In genomic region chr11:36090210-36090609, GRCm38 (mm10) we compare ENCODE assay signal across 13 mouse cellular contexts.
DNase-seq lines count a peak whose midpoint lies in the region; ATAC-seq and TF ChIP-seq lines count a peak whose summit lies in the region.
"Had no signal": no experiment of that assay in that cellular context is flagged by ENCODE, and none has a peak within 500 bp of the region (broad histone marks: within the 10 kb centered on the region; RNA-seq: fewer than 3 reads in every experiment).

No protein-coding gene starts in this region.

- no peak overlapping the region for H3K27ac ChIP-seq in hindbrain, embryonic 10.5 days
- H3K27ac ChIP-seq in hindbrain, embryonic 12.5 days: no peak overlapping the region
- H3K27ac ChIP-seq in limb, embryonic 14.5 days (replicated peaks; ENCODE audit: low read depth, low read length): no peak overlapping the region
- no peak overlapping the region for H3K27ac ChIP-seq in forebrain, embryonic 12.5 days
- H3K27ac ChIP-seq: limb, embryonic 12.5 days had no signal

- no peak overlapping the region for H3K4me2 ChIP-seq in hindbrain, embryonic 12.5 days (replicated peaks)
- no peak overlapping the region for H3K4me2 ChIP-seq in limb, embryonic 14.5 days (replicated peaks; ENCODE audit: low read depth, low read length, severe bottlenecking)
- no peak overlapping the region for H3K4me2 ChIP-seq in forebrain, embryonic 12.5 days
- H3K4me2 ChIP-seq: heart, embryonic 12.5 days; limb, embryonic 12.5 days had no signal

- no peaks in the 10 kb centered on the region for H3K36me3 ChIP-seq in hindbrain, embryonic 10.5 days
- no peaks in the 10 kb centered on the region for H3K36me3 ChIP-seq in hindbrain, embryonic 12.5 days
- no peaks in the 10 kb centered on the region for H3K36me3 ChIP-seq in limb, embryonic 14.5 days (ENCODE audit: control insufficient read depth, insufficient read depth, low read length)
- H3K36me3 ChIP-seq in forebrain, embryonic 12.5 days (replicated peaks): no peaks in the 10 kb centered on the region
- H3K36me3 ChIP-seq: heart, embryonic 12.5 days; limb, embryonic 12.5 days had no signal

- 7% methylated on average over 3 of the region's 3 CpGs for WGBS in hindbrain, embryonic 10.5 days
- 6% methylated on average over 3 of the region's 3 CpGs for WGBS in hindbrain, embryonic 12.5 days
- 9% methylated on average over 3 of the region's 3 CpGs for WGBS in limb, embryonic 14.5 days
- WGBS in forebrain, embryonic 12.5 days: 15% methylated on average over 3 of the region's 3 CpGs

- H3K9ac ChIP-seq in hindbrain, embryonic 12.5 days: no peak overlapping the region
- H3K9ac ChIP-seq in limb, embryonic 14.5 days (ENCODE audit: low read depth, low read length, severe bottlenecking): no peak overlapping the region
- H3K9ac ChIP-seq in forebrain, embryonic 12.5 days: no peak overlapping the region
- H3K9ac ChIP-seq: heart, embryonic 12.5 days; limb, embryonic 12.5 days; liver, postnatal 0 days had no signal

- no peak for ATAC-seq in hindbrain, embryonic 12.5 days (ENCODE audit: low FRiP score)
- ATAC-seq in limb, embryonic 14.5 days (ENCODE audit: low FRiP score, low read depth): no peak
- no peak for ATAC-seq in forebrain, embryonic 12.5 days (ENCODE audit: low FRiP score)
- ATAC-seq: liver, postnatal 0 days had no signal

- H3K27me3 ChIP-seq in hindbrain, embryonic 10.5 days (ENCODE audit: insufficient read depth, poor library complexity, severe bottlenecking): no peaks in the 10 kb centered on the region
- no peaks in the 10 kb centered on the region for H3K27me3 ChIP-seq in hindbrain, embryonic 12.5 days
- no peaks in the 10 kb centered on the region for H3K27me3 ChIP-seq in limb, embryonic 14.5 days (ENCODE audit: control insufficient read depth, insufficient read depth, low read length)
- 0 out of 2 replicates have a peak, but pooled peaks cover 4% of the 10 kb centered on the region for H3K27me3 ChIP-seq in forebrain, embryonic 12.5 days
- H3K27me3 ChIP-seq: heart, embryonic 12.5 days; limb, embryonic 12.5 days had no signal

- DNase-seq in hindbrain, embryonic 10.5 days (ENCODE audit: low spot score): peak; percentile 8
- DNase-seq in ES-CJ7 (ENCODE audit: low read depth, low spot score): peak; percentile 18
- DNase-seq in embryo, embryonic 10 days (ENCODE audit: low spot score): peak; percentile 69
- peak; percentile 64 for DNase-seq in limb, embryonic 14.5 days (ENCODE audit: low spot score)
- no peak for DNase-seq in frontal cortex, adult 2 months (ENCODE audit: extremely low spot score in 1 of 2, low spot score in 1 of 2)
- DNase-seq in left cerebral cortex, adult 11 months (ENCODE audit: low spot score): no peak
- DNase-seq: adrenal gland, adult 2 months; liver, postnatal 0 days; thymus, adult 2 months had no signal

- H3K4me1 ChIP-seq in hindbrain, embryonic 10.5 days (replicated peaks): peaks cover 5% of the 10 kb centered on the region; the same call in 1 of the 2 replicates
- H3K4me1 ChIP-seq in hindbrain, embryonic 12.5 days: peaks cover 7% of the 10 kb centered on the region; the same call in 1 of the 2 replicates
- H3K4me1 ChIP-seq in limb, embryonic 14.5 days (ENCODE audit: control insufficient read depth, insufficient read depth, low read length): no peaks in the 10 kb centered on the region
- no peaks in the 10 kb centered on the region for H3K4me1 ChIP-seq in forebrain, embryonic 12.5 days
- H3K4me1 ChIP-seq: heart, embryonic 12.5 days; limb, embryonic 12.5 days had no signal

- H3K4me3 ChIP-seq in hindbrain, embryonic 10.5 days: no peak overlapping the region
- H3K4me3 ChIP-seq in hindbrain, embryonic 12.5 days: no peak overlapping the region
- H3K4me3 ChIP-seq in limb, embryonic 14.5 days (replicated peaks; ENCODE audit: low read length): no peak overlapping the region
- H3K4me3 ChIP-seq in forebrain, embryonic 12.5 days (replicated peaks): no peak overlapping the region
- H3K4me3 ChIP-seq: heart, embryonic 12.5 days; limb, embryonic 12.5 days had no signal

- H3K9me3 ChIP-seq in hindbrain, embryonic 10.5 days: no peaks in the 10 kb centered on the region
- no peaks in the 10 kb centered on the region for H3K9me3 ChIP-seq in hindbrain, embryonic 12.5 days (replicated peaks)
- H3K9me3 ChIP-seq in limb, embryonic 14.5 days (ENCODE audit: control insufficient read depth, low read length): no peaks in the 10 kb centered on the region
- H3K9me3 ChIP-seq in forebrain, embryonic 12.5 days: no peaks in the 10 kb centered on the region
- H3K9me3 ChIP-seq: heart, embryonic 12.5 days; limb, embryonic 12.5 days had no signal

- no peak for TF ChIP-seq POLR2A in limb, embryonic 14.5 days (IDR thresholded peaks at IDR 0.05; ENCODE audit: borderline replicate concordance, extremely low read depth, insufficient read depth, insufficient read length)

Comparison
In these comparisons a context has a peak if more than half of its experiments do, and no peak if none do; other contexts are left out.
1. DNase-seq: peak in hindbrain, embryonic 10.5 days (single experiment), ES-CJ7 (single experiment), embryo, embryonic 10 days (single experiment) and limb, embryonic 14.5 days (single experiment); none in frontal cortex, adult 2 months (0 of 2) and left cerebral cortex, adult 11 months (single experiment).